Comparison of ENCODE assay signal across 9 mouse cellular contexts in genomic region chr11:78193113-78193512, GRCm38 (mm10). TPM values are rescaled to one million over a fixed set of nuclear protein-coding genes. Genes with fewer than 3 reads are reported as not detected.
DNase-seq lines count a peak whose midpoint lies in the region; ATAC-seq and TF ChIP-seq lines count a peak whose summit lies in the region.
"Had no signal": no experiment of that assay in that cellular context is flagged by ENCODE, and none has a peak within 500 bp of the region (broad histone marks: within the 10 kb centered on the region; RNA-seq: fewer than 3 reads in every experiment).

TSS of gene Proca1 (plus strand) at chr11:78193392.

- H3K36me3 ChIP-seq in heart, embryonic 12.5 days = peaks cover 28% of the 10 kb centered on the region
- no peaks in the 10 kb centered on the region for H3K36me3 ChIP-seq in intestine, postnatal 0 days (ENCODE audit: control insufficient read depth, insufficient read depth)
- H3K36me3 ChIP-seq in stomach, embryonic 16.5 days (ENCODE audit: control insufficient read depth, insufficient read depth, low read length) = no peaks in the 10 kb centered on the region

- no peaks in the 10 kb centered on the region for H3K27me3 ChIP-seq in heart, embryonic 12.5 days (replicated peaks)
- peaks cover 3% of the 10 kb centered on the region; the same call in 1 of the 2 replicates for H3K27me3 ChIP-seq in intestine, postnatal 0 days (replicated peaks; ENCODE audit: control insufficient read depth, insufficient read depth, low read length)
- H3K27me3 ChIP-seq in stomach, embryonic 16.5 days (ENCODE audit: control insufficient read depth, insufficient read depth, low read length) = no peaks in the 10 kb centered on the region

- TF ChIP-seq CTCF in intestine, postnatal 0 days (IDR thresholded peaks at IDR 0.05; ENCODE audit: low read depth) = no peak

- WGBS in heart, embryonic 12.5 days = 70% methylated on average over 1 of the region's 1 CpGs
- WGBS in intestine, postnatal 0 days = 50% methylated on average over 1 of the region's 1 CpGs
- 80% methylated on average over 1 of the region's 1 CpGs for WGBS in stomach, embryonic 16.5 days

- no peak for DNase-seq in heart, postnatal 25 days (ENCODE audit: low spot score)
- DNase-seq in retina, postnatal 1 day = peak; percentile 55
- DNase-seq in retina, embryonic 14.5 days (ENCODE audit: low spot score) = no peak
- no peak for DNase-seq in MN1 (ENCODE audit: low spot score)
- DNase-seq in left cerebral cortex, postnatal 14 days (ENCODE audit: low spot score in 2 of 2) = no peak
- DNase-seq: cerebellum, postnatal 25 days had no signal

- peaks cover 23% of the 10 kb centered on the region for H3K4me1 ChIP-seq in heart, embryonic 12.5 days (replicated peaks)
- H3K4me1 ChIP-seq in intestine, postnatal 0 days (replicated peaks; ENCODE audit: control insufficient read depth, insufficient read depth, low read length) = peaks cover 7% of the 10 kb centered on the region; the same call in 1 of the 2 replicates
- peaks cover 18% of the 10 kb centered on the region for H3K4me1 ChIP-seq in stomach, embryonic 16.5 days (ENCODE audit: control insufficient read depth, insufficient read depth, low read length)

- no peak within 1 kb of the TSS for H3K27ac ChIP-seq in heart, embryonic 12.5 days (ENCODE audit: poor library complexity, severe bottlenecking)
- H3K27ac ChIP-seq in intestine, postnatal 0 days (ENCODE audit: low read depth, low read length) = no peak within 1 kb of the TSS
- H3K27ac ChIP-seq in stomach, embryonic 16.5 days (ENCODE audit: low read length) = no peak within 1 kb of the TSS

- intact Hi-C loops in heart, postnatal 25 days (cut with DNase I) = no loop called here
- intact Hi-C loops in left cerebral cortex, postnatal 14 days (cut with DNase I) = no loop called here

- peak within 1 kb of the TSS; percentile 87 for H3K4me2 ChIP-seq in heart, embryonic 12.5 days
- peak within 1 kb of the TSS; percentile 85 for H3K4me2 ChIP-seq in intestine, postnatal 0 days (replicated peaks; ENCODE audit: low read depth)
- H3K4me2 ChIP-seq in stomach, embryonic 16.5 days (ENCODE audit: low read depth, low read length) = peak within 1 kb of the TSS; percentile 85

- H3K9ac ChIP-seq in heart, embryonic 12.5 days = no peak within 1 kb of the TSS
- H3K9ac ChIP-seq in intestine, postnatal 0 days (ENCODE audit: low read depth, low read length) = no peak within 1 kb of the TSS
- H3K9ac ChIP-seq in stomach, embryonic 16.5 days (ENCODE audit: low read length) = peak within 1 kb of the TSS; percentile 71; the same call in 1 of the 2 replicates

- H3K9me3 ChIP-seq in heart, embryonic 12.5 days (replicated peaks) = no peaks in the 10 kb centered on the region
- H3K9me3 ChIP-seq in intestine, postnatal 0 days (ENCODE audit: control insufficient read depth) = no peaks in the 10 kb centered on the region
- H3K9me3 ChIP-seq in stomach, embryonic 16.5 days (replicated peaks; ENCODE audit: control insufficient read depth, low read length) = no peaks in the 10 kb centered on the region

- peak within 1 kb of the TSS; percentile 58 for H3K4me3 ChIP-seq in heart, embryonic 12.5 days
- H3K4me3 ChIP-seq in intestine, postnatal 0 days (ENCODE audit: low read depth, low read length) = peak within 1 kb of the TSS; percentile 57
- peak within 1 kb of the TSS; percentile 64 for H3K4me3 ChIP-seq in stomach, embryonic 16.5 days (replicated peaks; ENCODE audit: low read length)

- ATAC-seq in heart, embryonic 12.5 days (ENCODE audit: insufficient number of reproducible peaks, low FRiP score) = no peak
- ATAC-seq in intestine, postnatal 0 days = no peak
- ATAC-seq in stomach, embryonic 16.5 days (ENCODE audit: insufficient read depth, low FRiP score) = no peak

RNA-seq across cellular contexts. Expression of gene Proca1, which starts in this region (rescaled TPM):
- polyA plus RNA-seq in heart, embryonic 12.5 days (2016; fragmentation: Nextera tagmentation; extraction: Ambion mirVana) = 3.1 and 3.2 TPM in 2 replicates
- 1 to 10 TPM in 1 of 2 experiments, under 1 TPM in 1; 0.31 to 1.1 TPM for total RNA-seq in heart, postnatal 25 days (2021)
- polyA plus RNA-seq in intestine, postnatal 0 days (2015; fragmentation: Nextera tagmentation; extraction: Ambion mirVana) = 0.77 and 1.1 TPM in 2 replicates
- 3.1 and 3.7 TPM in 2 replicates for polyA plus RNA-seq in stomach, embryonic 16.5 days (2015; fragmentation: Nextera tagmentation; extraction: Ambion mirVana)
- total RNA-seq in left cerebral cortex, postnatal 14 days (2021) = 1 to 10 TPM; 5.1 to 6.7 TPM
